Mouse (Mus musculus): ENCODE measurements around the gene Sod2. TPM values are rescaled to one million over a fixed set of nuclear protein-coding genes. Genes with fewer than 3 reads are reported as not detected.

The Sod2 gene
- polyA plus RNA-seq (2012; rRNA removed): 144 and 148 TPM in 2 replicates

DNA sequence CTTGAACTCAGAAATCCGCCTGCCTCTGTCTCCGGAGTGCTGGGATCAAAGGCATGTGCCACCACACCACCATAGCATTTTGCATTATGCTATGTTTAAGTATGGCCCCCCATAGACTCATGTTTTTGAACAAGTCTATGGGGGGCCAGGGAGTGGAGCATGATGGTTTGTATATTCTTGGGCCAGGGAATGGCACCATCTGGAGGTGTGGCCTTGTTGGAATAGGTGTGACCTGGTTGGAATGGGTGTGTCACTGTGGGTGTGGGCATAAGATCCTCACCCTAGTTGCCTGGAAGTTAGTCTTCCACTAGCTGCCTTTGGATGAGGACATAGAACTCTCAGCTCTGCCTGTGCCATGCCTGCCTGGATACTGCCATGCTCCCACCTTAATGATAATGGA is at the start of gene Sod2:
Sod2 (plus strand) TSS at position 301 of the 400 bp plus-strand sequence.

DNA sequence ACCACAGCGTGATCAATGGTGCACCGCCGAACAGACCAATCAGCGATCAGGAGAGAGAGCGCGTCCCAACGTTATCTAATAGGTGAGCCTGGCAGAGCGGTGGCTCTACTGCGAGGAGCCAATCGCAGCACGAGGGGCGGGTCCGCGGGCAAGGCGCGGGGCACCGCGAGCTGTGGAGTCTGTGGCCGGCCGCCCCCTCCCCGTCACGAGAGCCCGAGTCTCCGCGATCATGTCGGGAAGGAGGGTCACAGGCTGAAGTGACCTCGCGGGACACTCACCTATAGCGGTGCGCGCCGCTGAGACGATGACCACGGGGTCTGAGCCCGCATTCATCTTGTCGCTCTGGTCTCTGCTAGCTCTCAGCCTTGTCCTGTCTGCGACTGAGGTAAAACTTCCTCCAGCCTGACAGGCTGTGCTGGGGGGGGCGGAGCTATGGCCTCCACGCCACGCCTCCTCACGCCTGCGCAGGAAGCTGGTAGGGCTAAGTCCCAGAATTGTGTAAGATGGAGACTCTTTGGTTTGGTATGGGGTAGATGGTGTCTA is 46.2 kb upstream of the Sod2 start, which contains the start of gene Acat2:
Acat2 (minus strand) TSS at position 417 of the 543 bp plus-strand sequence.

DNA sequence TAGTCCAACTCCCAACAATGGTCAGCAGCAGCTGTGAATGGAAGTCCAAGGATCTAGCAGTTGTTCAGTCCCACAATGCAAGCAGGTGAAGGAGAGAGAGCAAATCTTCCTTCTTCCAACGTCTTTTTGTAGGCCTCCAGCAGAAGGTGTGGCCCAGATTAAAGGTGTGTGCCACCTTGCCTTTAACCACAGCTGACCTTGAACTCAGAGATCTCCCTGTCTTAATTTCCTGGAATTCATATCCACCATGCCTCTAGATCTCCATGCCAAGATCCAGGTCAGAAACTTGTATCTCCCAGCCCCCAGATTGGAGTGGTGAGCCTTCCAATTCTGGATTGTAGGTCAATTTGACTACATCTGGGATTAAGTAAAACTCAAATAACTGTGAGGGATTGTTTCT is 12.6 kb upstream of the Sod2 start, which contains the start of gene Wtap:
Wtap (minus strand) TSS at position 101 of the 400 bp plus-strand sequence.

DNA sequence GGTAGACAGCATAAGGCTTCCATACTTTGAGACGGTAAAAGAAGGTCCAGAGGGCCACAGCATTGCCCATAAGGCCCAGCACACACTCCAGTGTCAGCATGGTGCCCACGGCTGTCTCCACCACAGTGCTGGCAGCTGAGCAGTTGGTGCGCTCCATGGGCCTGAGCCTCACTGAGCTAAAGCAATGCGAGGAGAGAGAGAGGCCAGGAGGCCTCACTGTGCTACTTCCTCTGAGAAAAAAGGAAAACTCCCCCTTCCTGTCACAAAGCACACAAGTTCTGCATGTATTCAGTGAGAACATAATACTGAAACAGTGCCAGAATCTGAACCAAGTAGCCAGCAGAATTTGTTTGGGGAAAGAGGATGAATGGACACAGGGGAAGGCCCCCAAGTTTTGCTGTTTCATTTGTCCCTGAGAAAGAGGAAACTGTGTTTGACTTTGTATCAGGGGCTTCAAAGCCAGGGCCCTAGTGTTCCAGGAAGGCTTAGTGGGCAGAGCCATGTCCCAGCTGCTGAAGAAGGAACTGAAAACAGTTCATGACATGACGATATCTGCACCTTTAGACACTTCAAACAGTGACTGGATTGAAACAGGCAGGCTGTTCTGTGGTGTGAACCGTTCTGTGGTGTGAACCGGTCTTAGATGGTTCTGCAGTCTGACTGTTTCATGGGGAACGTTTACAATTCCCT is 45.6 kb downstream of the Sod2 start, which contains the start of gene Gpr31b:
Gpr31b (minus strand) TSS at position 173 of the 690 bp plus-strand sequence.

DNA sequence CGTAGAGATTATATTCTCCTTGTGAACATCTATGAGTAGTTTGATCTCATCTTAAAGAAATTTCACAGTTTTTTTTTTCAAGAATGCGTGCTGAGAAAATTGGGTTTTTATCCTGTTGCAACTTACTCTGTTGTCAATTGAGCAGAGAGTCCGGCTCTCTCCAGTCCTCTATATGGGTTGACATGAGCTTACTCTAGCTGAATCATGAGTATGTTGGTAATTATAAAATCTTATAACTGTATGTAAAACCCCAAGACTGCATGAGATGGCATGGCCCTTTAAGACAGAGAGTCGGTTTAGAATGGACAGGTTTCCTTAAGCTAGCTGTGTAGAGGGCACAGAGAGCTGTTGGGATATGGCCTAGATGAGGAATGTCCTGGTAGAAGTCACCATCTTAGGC is 54.2 kb downstream of the Sod2 start, which contains the start of gene Tcp10b:
Tcp10b (plus strand) TSS at position 301 of the 400 bp plus-strand sequence.

Other genes with a start within 250 kb of the Sod2 start
- 20.3 and 33.7 TPM in 2 replicates for gene Igf2r, start 237.2 kb upstream of the Sod2 start, polyA plus RNA-seq (2012; rRNA removed)
- 0.20 and 0.55 TPM in 2 replicates for gene Mas1, start 138.7 kb upstream of the Sod2 start, polyA plus RNA-seq (2012; rRNA removed)
- gene Mrgprh, start 130.8 kb upstream of the Sod2 start, polyA plus RNA-seq (2012; rRNA removed): 0.04 and 0.09 TPM in 2 replicates
- gene Pnldc1, start 96.6 kb upstream of the Sod2 start, polyA plus RNA-seq (2012; rRNA removed): 5.7 and 6.9 TPM in 2 replicates
- 207 and 213 TPM in 2 replicates for gene Tcp1, start 91.1 kb upstream of the Sod2 start, polyA plus RNA-seq (2012; rRNA removed)
- 67.7 and 70.0 TPM in 2 replicates for gene Mrpl18, start 90.5 kb upstream of the Sod2 start, polyA plus RNA-seq (2012; rRNA removed)
- 0.61 TPM in 2 replicates for gene Acat3, start 66.2 kb upstream of the Sod2 start, polyA plus RNA-seq (2012; rRNA removed)
- 125 and 134 TPM in 2 replicates for gene Acat2, start 46.1 kb upstream of the Sod2 start, polyA plus RNA-seq (2012; rRNA removed)
- 84.6 and 97.5 TPM in 2 replicates for gene Wtap, start 12.7 kb upstream of the Sod2 start, polyA plus RNA-seq (2012; rRNA removed)
- 0.05 TPM in 1 of 2 replicates, not detected in the other for gene Gpr31b, start 45.5 kb downstream of the Sod2 start, polyA plus RNA-seq (2012; rRNA removed)
- gene Tcp10b, start 54.3 kb downstream of the Sod2 start, polyA plus RNA-seq (2012; rRNA removed): 0.19 and 0.33 TPM in 2 replicates
- 0.04 and 0.07 TPM in 2 replicates for gene Unc93a, start 125.0 kb downstream of the Sod2 start, polyA plus RNA-seq (2012; rRNA removed)
- gene Smok2a, start 214.3 kb downstream of the Sod2 start, polyA plus RNA-seq (2012; rRNA removed): not detected in 2 replicates
- gene Smok2b, start 223.4 kb downstream of the Sod2 start, polyA plus RNA-seq (2012; rRNA removed): not detected in 2 replicates